Mouse (Mus musculus) neural tube, embryonic 11.5 days (tissue): ENCODE results near the gene Nme6. TPM values are rescaled to one million over a fixed set of nuclear protein-coding genes. Genes with fewer than 3 reads are reported as not detected.

Source experiments
- ATAC-seq: fragments of 200-750 bp; cut with Nextera tagmentation; 2 replicates; pipeline ENCODE4 v1.8.0; 2017; ENCODE audit warnings: moderate number of reproducible peaks, mild to moderate bottlenecking, moderate TSS enrichment, moderate library complexity; ENCODE audit not compliant: insufficient read depth, low FRiP score, low TSS enrichment
- DNase-seq: peaks from one replicate; pipeline ENCODE4 v3.0.0-alpha.2; 2015; ENCODE audit warnings: low spot score
- H3K27ac ChIP-seq: fragments of 300-500 bp; sonication (generic); 2 replicates; pipeline ENCODE4 v1.5.1; 2014; ENCODE audit warnings: low read depth, mild to moderate bottlenecking, low read length
- H3K27me3 ChIP-seq: fragments of 300-500 bp; sonication (generic); 2 replicates; pipeline ENCODE4 v1.6.1; 2014; ENCODE audit warnings: mild to moderate bottlenecking, low read length, mixed read lengths; ENCODE audit not compliant: control insufficient read depth, insufficient read depth
- H3K36me3 ChIP-seq: fragments of 300-500 bp; sonication (generic); 2 replicates; pipeline ENCODE4 v1.6.1; 2014; ENCODE audit warnings: mild to moderate bottlenecking, low read length, moderate library complexity, mixed read lengths; ENCODE audit not compliant: control insufficient read depth, insufficient read depth
- H3K4me1 ChIP-seq: fragments of 300-500 bp; sonication (generic); 2 replicates; pipeline ENCODE4 v1.6.1; 2014; ENCODE audit warnings: low read length, mixed read lengths; ENCODE audit not compliant: control insufficient read depth, insufficient read depth
- H3K4me2 ChIP-seq: fragments of 300-500 bp; sonication (generic); 2 replicates; pipeline ENCODE4 v1.6.1; 2014; ENCODE audit warnings: low read depth, mild to moderate bottlenecking, moderate library complexity
- H3K4me3 ChIP-seq: fragments of 300-500 bp; sonication (generic); 2 replicates; pipeline ENCODE4 v1.5.1; 2014; ENCODE audit warnings: low read depth, low read length
- H3K9ac ChIP-seq: fragments of 300-500 bp; sonication (generic); 2 replicates; pipeline ENCODE4 v1.6.1; 2014; ENCODE audit warnings: mild to moderate bottlenecking, low read length
- H3K9me3 ChIP-seq: fragments of 300-500 bp; sonication (generic); 2 replicates; pipeline ENCODE4 v1.6.1; 2016; ENCODE audit warnings: low read length; ENCODE audit not compliant: control insufficient read depth
- WGBS: fragments of 180-500 bp; shearing (Covaris S2); extraction: QIAGEN DNeasy Blood & Tissue Kit; methylation state at CpG from one replicate; pipeline ENCODE4 v1.1.7; 2014; 5-methylcytosine and 5-hydroxymethylcytosine counted together
- polyA plus RNA-seq: library from polyadenylated mRNA; unstranded; fragments of >200 nt; fragmentation: Nextera tagmentation; extraction: Ambion mirVana; gene quantifications from 2 replicates; pipeline ENCODE4 v1.2.1, GENCODE M21; 2014

Nme6 gene
- polyA plus RNA-seq, 1 experiment from 2014 or later = 87.2 TPM

- no peaks in the 10 kb centered on the region for H3K27me3 ChIP-seq
- ATAC-seq (no peak), DNase-seq (no peak)
- no peak overlapping the region for H3K9ac ChIP-seq
- H3K4me2 ChIP-seq = no peak overlapping the region
- 83% methylated on average over 6 of the region's 6 CpGs for WGBS
- H3K27ac ChIP-seq = no peak overlapping the region
- no peaks in the 10 kb centered on the region for H3K9me3 ChIP-seq
- H3K4me1 ChIP-seq = no peaks in the 10 kb centered on the region
- no peaks in the 10 kb centered on the region for H3K36me3 ChIP-seq
- H3K4me3 ChIP-seq = no peak overlapping the region
Observed at GRCm38 (mm10) chr9:109855947-109856346, 23.4 kb downstream of the Nme6 start.

GRCm38 (mm10) chr9:109862397-109863044 is 30.0 kb downstream of the Nme6 start:
- H3K9ac ChIP-seq = no peak overlapping the region
- H3K27me3 ChIP-seq = no peaks in the 10 kb centered on the region
- WGBS = 22% methylated on average over 20 of the region's 20 CpGs
- no peaks in the 10 kb centered on the region for H3K36me3 ChIP-seq
- no peaks in the 10 kb centered on the region for H3K9me3 ChIP-seq
- H3K4me2 ChIP-seq = 0 out of 2 replicates have a peak overlapping the region, but pooled peaks have one; percentile 2
- DNase-seq = peak; percentile 87
- H3K4me1 ChIP-seq = no peaks in the 10 kb centered on the region
- no peak overlapping the region for H3K27ac ChIP-seq
- no peak for ATAC-seq
- no peak overlapping the region for H3K4me3 ChIP-seq

- 71% methylated on average over 3 of the region's 3 CpGs for WGBS
- H3K4me2 ChIP-seq = no peak overlapping the region
Observed at GRCm38 (mm10) chr9:109863085-109863484, 30.5 kb downstream of the Nme6 start.

GRCm38 (mm10) chr9:109866218-109866617 is 33.7 kb downstream of the Nme6 start:
- Histone ChIP-seq H3K4me1 (no peaks in the 10 kb centered on the region), H3K9me3 (no peaks in the 10 kb centered on the region), H3K4me3 (no peak overlapping the region), H3K36me3 (no peaks in the 10 kb centered on the region), H3K9ac (no peak overlapping the region), H3K27me3 (no peaks in the 10 kb centered on the region), H3K27ac (no peak overlapping the region), H3K4me2 (no peak overlapping the region)
- 74% methylated on average over 2 of the region's 2 CpGs for WGBS
- no peak for DNase-seq
- no peak for ATAC-seq

More at GRCm38 (mm10) chr9:109863085-109863484, 30.5 kb downstream of the Nme6 start:
- Histone ChIP-seq H3K4me1 (no peaks in the 10 kb centered on the region), H3K27me3 (no peaks in the 10 kb centered on the region), H3K9ac (no peak overlapping the region), H3K36me3 (no peaks in the 10 kb centered on the region), H3K9me3 (no peaks in the 10 kb centered on the region), H3K27ac (no peak overlapping the region), H3K4me3 (no peak overlapping the region)
- DNase-seq (no peak), ATAC-seq (no peak)

GRCm38 (mm10) chr9:109870983-109871572 is 38.5 kb downstream of the Nme6 start:
- 46% methylated on average over 6 of the region's 6 CpGs for WGBS
- Histone ChIP-seq H3K9me3 (no peaks in the 10 kb centered on the region), H3K36me3 (no peaks in the 10 kb centered on the region), H3K4me3 (no peak overlapping the region), H3K9ac (no peak overlapping the region), H3K27me3 (no peaks in the 10 kb centered on the region), H3K27ac (no peak overlapping the region), H3K4me2 (no peak overlapping the region), H3K4me1 (no peaks in the 10 kb centered on the region)
- no peak for ATAC-seq
- no peak for DNase-seq

- Histone ChIP-seq H3K9ac (peak within 1 kb of the TSS; percentile 97), H3K27ac (peak within 1 kb of the TSS; percentile 78), H3K4me2 (peak within 1 kb of the TSS; percentile 56), H3K27me3 (no peaks in the 10 kb centered on the region), H3K4me3 (peak within 1 kb of the TSS; percentile 97), H3K9me3 (no peaks in the 10 kb centered on the region), H3K36me3 (peaks cover 10% of the 10 kb centered on the region), H3K4me1 (peaks cover 7% of the 10 kb centered on the region; the same call in 1 of the 2 replicates)
- WGBS = 7% methylated on average over 33 of the region's 33 CpGs
- DNase-seq = peak; percentile 97
- ATAC-seq = peak; percentile 94
Observed at GRCm38 (mm10) chr9:109874797-109875691, 42.5 kb downstream of the Nme6 start, which contains the start of gene Cdc25a. Cdc25a (plus strand) TSS chr9:109875579.

- Histone ChIP-seq H3K36me3 (peaks cover 16% of the 10 kb centered on the region), H3K4me3 (peak overlapping the region; percentile 97), H3K27me3 (no peaks in the 10 kb centered on the region), H3K9ac (peak overlapping the region; percentile 97), H3K9me3 (no peaks in the 10 kb centered on the region), H3K4me2 (peak overlapping the region; percentile 56), H3K4me1 (peaks cover 7% of the 10 kb centered on the region; the same call in 1 of the 2 replicates), H3K27ac (peak overlapping the region; percentile 78)
- DNase-seq = peak; percentile 61
- under 1% methylated on average over 76 of the region's 76 CpGs for WGBS
- ATAC-seq = peak; percentile 58
Observed at GRCm38 (mm10) chr9:109875695-109876601, 43.4 kb downstream of the Nme6 start.

GRCm38 (mm10) chr9:109876756-109877155 is 44.2 kb downstream of the Nme6 start:
- H3K4me1 ChIP-seq = peaks cover 7% of the 10 kb centered on the region; the same call in 1 of the 2 replicates
- peak overlapping the region; percentile 97 for H3K9ac ChIP-seq
- no peak overlapping the region for H3K27ac ChIP-seq
- H3K4me2 ChIP-seq = peak overlapping the region; percentile 56
- H3K36me3 ChIP-seq = peaks cover 16% of the 10 kb centered on the region
- peak; percentile 17 for DNase-seq
- no peaks in the 10 kb centered on the region for H3K27me3 ChIP-seq
- no peak for ATAC-seq
- WGBS = 10% methylated on average over 3 of the region's 3 CpGs
- H3K9me3 ChIP-seq = no peaks in the 10 kb centered on the region
- H3K4me3 ChIP-seq = peak overlapping the region; percentile 97
